ENCODE assay signal across 23 mouse cellular contexts in the genomic region with DNA sequence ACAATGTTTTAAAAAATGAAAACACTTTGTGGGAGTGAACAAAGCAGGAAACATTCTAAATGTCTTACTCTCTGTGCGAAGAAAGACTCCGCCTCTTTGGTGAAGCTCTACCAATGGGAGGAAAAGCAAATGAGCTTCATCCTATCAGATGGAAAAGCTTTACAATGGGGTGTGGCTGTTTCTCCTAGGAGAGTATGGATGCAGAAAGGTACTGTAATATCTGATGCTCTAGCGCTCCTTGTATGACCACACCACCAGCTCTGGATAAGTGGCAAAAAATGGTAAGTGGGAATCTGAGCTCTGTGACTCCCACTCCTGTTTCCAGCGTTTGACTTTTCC.
DNase-seq lines count a peak whose midpoint lies in the region; ATAC-seq and TF ChIP-seq lines count a peak whose summit lies in the region.
"Had no signal": no experiment of that assay in that cellular context is flagged by ENCODE, and none has a peak within 500 bp of the region (broad histone marks: within the 10 kb centered on the region; RNA-seq: fewer than 3 reads in every experiment).

No protein-coding gene starts in this region.

- H3K9me3 ChIP-seq in forebrain, embryonic 13.5 days (replicated peaks) = no peaks in the 10 kb centered on the region
- no peaks in the 10 kb centered on the region for H3K9me3 ChIP-seq in forebrain, embryonic 14.5 days (replicated peaks; ENCODE audit: control insufficient read depth, low read length)
- no peaks in the 10 kb centered on the region for H3K9me3 ChIP-seq in hindbrain, embryonic 15.5 days
- no peaks in the 10 kb centered on the region for H3K9me3 ChIP-seq in hindbrain, embryonic 10.5 days
- no peaks in the 10 kb centered on the region for H3K9me3 ChIP-seq in midbrain, embryonic 15.5 days
- H3K9me3 ChIP-seq in midbrain, embryonic 11.5 days (ENCODE audit: control insufficient read depth, low read length) = no peaks in the 10 kb centered on the region
- no peaks in the 10 kb centered on the region for H3K9me3 ChIP-seq in midbrain, postnatal 0 days (ENCODE audit: low read length)
- H3K9me3 ChIP-seq: embryonic facial prominence, embryonic 15.5 days; limb, embryonic 10.5 days; liver, embryonic 15.5 days; lung, embryonic 15.5 days had no signal

- no peaks in the 10 kb centered on the region for H3K27me3 ChIP-seq in forebrain, embryonic 13.5 days
- no peaks in the 10 kb centered on the region for H3K27me3 ChIP-seq in forebrain, embryonic 14.5 days (replicated peaks; ENCODE audit: control insufficient read depth, insufficient read depth, low read length)
- H3K27me3 ChIP-seq in hindbrain, embryonic 15.5 days = no peaks in the 10 kb centered on the region
- no peaks in the 10 kb centered on the region for H3K27me3 ChIP-seq in hindbrain, embryonic 10.5 days (ENCODE audit: insufficient read depth, poor library complexity, severe bottlenecking)
- no peaks in the 10 kb centered on the region for H3K27me3 ChIP-seq in midbrain, embryonic 15.5 days (replicated peaks)
- H3K27me3 ChIP-seq in midbrain, embryonic 11.5 days (ENCODE audit: control insufficient read depth, insufficient read depth, low read length) = no peaks in the 10 kb centered on the region
- H3K27me3 ChIP-seq in midbrain, postnatal 0 days (ENCODE audit: insufficient read depth, low read length) = no peaks in the 10 kb centered on the region
- H3K27me3 ChIP-seq: embryonic facial prominence, embryonic 15.5 days; liver, embryonic 15.5 days; lung, embryonic 15.5 days had no signal

- no peak overlapping the region for H3K27ac ChIP-seq in forebrain, embryonic 13.5 days
- no peak overlapping the region for H3K27ac ChIP-seq in forebrain, embryonic 14.5 days (ENCODE audit: low read depth, low read length)
- H3K27ac ChIP-seq in hindbrain, embryonic 15.5 days (replicated peaks) = peak overlapping the region; percentile 74
- H3K27ac ChIP-seq in hindbrain, embryonic 10.5 days = no peak overlapping the region
- peak overlapping the region; percentile 74 for H3K27ac ChIP-seq in midbrain, embryonic 15.5 days
- no peak overlapping the region for H3K27ac ChIP-seq in midbrain, embryonic 11.5 days (ENCODE audit: low read depth, low read length)
- H3K27ac ChIP-seq in midbrain, postnatal 0 days (ENCODE audit: low read depth, low read length) = peak overlapping the region; percentile 60; the same call in 1 of the 2 replicates
- H3K27ac ChIP-seq: embryonic facial prominence, embryonic 15.5 days; limb, embryonic 10.5 days; liver, embryonic 15.5 days; lung, embryonic 15.5 days; stomach, postnatal 0 days had no signal

- H3K36me3 ChIP-seq in forebrain, embryonic 13.5 days (ENCODE audit: poor library complexity, severe bottlenecking) = no peaks in the 10 kb centered on the region
- H3K36me3 ChIP-seq in forebrain, embryonic 14.5 days (ENCODE audit: control insufficient read depth, insufficient read depth, low read length) = no peaks in the 10 kb centered on the region
- H3K36me3 ChIP-seq in hindbrain, embryonic 15.5 days = no peaks in the 10 kb centered on the region
- no peaks in the 10 kb centered on the region for H3K36me3 ChIP-seq in hindbrain, embryonic 10.5 days
- H3K36me3 ChIP-seq in midbrain, embryonic 15.5 days (replicated peaks) = no peaks in the 10 kb centered on the region
- no peaks in the 10 kb centered on the region for H3K36me3 ChIP-seq in midbrain, embryonic 11.5 days (ENCODE audit: control insufficient read depth, insufficient read depth, low read length)
- H3K36me3 ChIP-seq in midbrain, postnatal 0 days (ENCODE audit: insufficient read depth, low read length) = no peaks in the 10 kb centered on the region
- H3K36me3 ChIP-seq: embryonic facial prominence, embryonic 15.5 days; limb, embryonic 10.5 days; liver, embryonic 15.5 days; lung, embryonic 15.5 days had no signal

- no peak for DNase-seq in forebrain, embryonic 14.5 days (ENCODE audit: low spot score)
- DNase-seq in hindbrain, embryonic 10.5 days (ENCODE audit: low spot score) = no peak
- no peak for DNase-seq in midbrain, embryonic 11.5 days (ENCODE audit: low spot score, missing footprints)
- peak; percentile 49 for DNase-seq in midbrain, postnatal 0 days (ENCODE audit: low spot score)
- DNase-seq in cerebellum, adult 8-10 months = no peak
- DNase-seq: adrenal gland, postnatal 14 days; cerebellum, adult 9-11 months; gastrocnemius, postnatal 10 days; heart, postnatal 10 days; kidney, adult 18-20 months; liver; lung, postnatal 36 days; thymus, adult 2 months; thymus, postnatal 4 days had no signal

- TF ChIP-seq CTCF in midbrain, postnatal 0 days (IDR thresholded peaks at IDR 0.05) = no peak

- WGBS in forebrain, embryonic 13.5 days = 91% methylated on average over 4 of the region's 4 CpGs
- 92% methylated on average over 4 of the region's 4 CpGs for WGBS in forebrain, embryonic 14.5 days
- WGBS in hindbrain, embryonic 15.5 days = 80% methylated on average over 4 of the region's 4 CpGs
- WGBS in hindbrain, embryonic 10.5 days = 85% methylated on average over 4 of the region's 4 CpGs
- WGBS in midbrain, embryonic 15.5 days = 82% methylated on average over 4 of the region's 4 CpGs
- WGBS in midbrain, embryonic 11.5 days = 85% methylated on average over 4 of the region's 4 CpGs
- WGBS in midbrain, postnatal 0 days = 81% methylated on average over 4 of the region's 4 CpGs

- no peaks in the 10 kb centered on the region for H3K4me1 ChIP-seq in forebrain, embryonic 13.5 days
- no peaks in the 10 kb centered on the region for H3K4me1 ChIP-seq in forebrain, embryonic 14.5 days (ENCODE audit: control insufficient read depth, insufficient read depth, low read length)
- H3K4me1 ChIP-seq in hindbrain, embryonic 15.5 days (replicated peaks) = 0 out of 2 replicates have a peak, but pooled peaks cover 10% of the 10 kb centered on the region
- H3K4me1 ChIP-seq in hindbrain, embryonic 10.5 days (replicated peaks) = no peaks in the 10 kb centered on the region
- peaks cover 12% of the 10 kb centered on the region; the same call in 1 of the 2 replicates for H3K4me1 ChIP-seq in midbrain, embryonic 15.5 days
- no peaks in the 10 kb centered on the region for H3K4me1 ChIP-seq in midbrain, embryonic 11.5 days (ENCODE audit: control insufficient read depth, insufficient read depth, low read length)
- no peaks in the 10 kb centered on the region for H3K4me1 ChIP-seq in midbrain, postnatal 0 days (ENCODE audit: insufficient read depth, low read length)
- H3K4me1 ChIP-seq: embryonic facial prominence, embryonic 15.5 days; limb, embryonic 10.5 days; liver, embryonic 15.5 days; lung, embryonic 15.5 days had no signal

- H3K9ac ChIP-seq in forebrain, embryonic 13.5 days = no peak overlapping the region
- no peak overlapping the region for H3K9ac ChIP-seq in forebrain, embryonic 14.5 days (ENCODE audit: low read length)
- H3K9ac ChIP-seq in hindbrain, embryonic 15.5 days = no peak overlapping the region
- H3K9ac ChIP-seq in midbrain, embryonic 15.5 days = no peak overlapping the region
- no peak overlapping the region for H3K9ac ChIP-seq in midbrain, embryonic 11.5 days (ENCODE audit: low read length)
- no peak overlapping the region for H3K9ac ChIP-seq in midbrain, postnatal 0 days (replicated peaks; ENCODE audit: low read length, poor library complexity, severe bottlenecking)
- H3K9ac ChIP-seq: embryonic facial prominence, embryonic 15.5 days; liver, embryonic 15.5 days; lung, embryonic 15.5 days had no signal

- H3K4me3 ChIP-seq in forebrain, embryonic 13.5 days = no peak overlapping the region
- no peak overlapping the region for H3K4me3 ChIP-seq in forebrain, embryonic 14.5 days (ENCODE audit: low read depth, low read length)
- peak overlapping the region; percentile 21 for H3K4me3 ChIP-seq in hindbrain, embryonic 15.5 days
- H3K4me3 ChIP-seq in hindbrain, embryonic 10.5 days = no peak overlapping the region
- H3K4me3 ChIP-seq in midbrain, embryonic 15.5 days = peak overlapping the region; percentile 22
- no peak overlapping the region for H3K4me3 ChIP-seq in midbrain, embryonic 11.5 days (ENCODE audit: low read depth, low read length)
- H3K4me3 ChIP-seq in midbrain, postnatal 0 days (ENCODE audit: low read depth, low read length) = peak overlapping the region; percentile 21
- H3K4me3 ChIP-seq: embryonic facial prominence, embryonic 15.5 days; limb, embryonic 10.5 days; liver, embryonic 15.5 days; lung, embryonic 15.5 days had no signal

- H3K4me2 ChIP-seq in forebrain, embryonic 13.5 days = no peak overlapping the region
- no peak overlapping the region for H3K4me2 ChIP-seq in forebrain, embryonic 14.5 days (ENCODE audit: low read length)
- peak overlapping the region; percentile 42 for H3K4me2 ChIP-seq in hindbrain, embryonic 15.5 days
- H3K4me2 ChIP-seq in midbrain, embryonic 15.5 days = peak overlapping the region; percentile 41
- H3K4me2 ChIP-seq in midbrain, embryonic 11.5 days = no peak overlapping the region
- H3K4me2 ChIP-seq in midbrain, postnatal 0 days (ENCODE audit: low read depth, low read length, poor library complexity, severe bottlenecking) = peak overlapping the region; percentile 35
- H3K4me2 ChIP-seq: embryonic facial prominence, embryonic 15.5 days; heart, embryonic 11.5 days; liver, embryonic 15.5 days; lung, embryonic 15.5 days had no signal

- ATAC-seq in forebrain, embryonic 13.5 days = 0 out of 2 replicates have a peak, but pooled peaks have one; percentile 57
- no peak for ATAC-seq in forebrain, embryonic 14.5 days
- ATAC-seq in hindbrain, embryonic 15.5 days (ENCODE audit: low FRiP score, low read depth) = peak; percentile 59; the same call in 1 of the 2 replicates
- ATAC-seq in midbrain, embryonic 15.5 days (replicated peaks) = peak; percentile 89
- no peak for ATAC-seq in midbrain, embryonic 11.5 days (ENCODE audit: low FRiP score)
- ATAC-seq in midbrain, postnatal 0 days (ENCODE audit: low FRiP score) = peak; percentile 83

Comparison
In these comparisons a context has a peak if more than half of its experiments do, and no peak if none do; other contexts are left out.
1. ATAC-seq: peak in forebrain, embryonic 13.5 days (single experiment), hindbrain, embryonic 15.5 days (single experiment), midbrain, embryonic 15.5 days (single experiment) and midbrain, postnatal 0 days (single experiment); none in forebrain, embryonic 14.5 days (single experiment) and midbrain, embryonic 11.5 days (single experiment).
2. H3K27ac ChIP-seq: peak in hindbrain, embryonic 15.5 days (single experiment), midbrain, embryonic 15.5 days (single experiment) and midbrain, postnatal 0 days (single experiment); none in forebrain, embryonic 13.5 days (single experiment), forebrain, embryonic 14.5 days (single experiment), hindbrain, embryonic 10.5 days (single experiment) and midbrain, embryonic 11.5 days (single experiment).
3. H3K4me2 ChIP-seq: peak in hindbrain, embryonic 15.5 days (single experiment), midbrain, embryonic 15.5 days (single experiment) and midbrain, postnatal 0 days (single experiment); none in forebrain, embryonic 13.5 days (single experiment), forebrain, embryonic 14.5 days (single experiment) and midbrain, embryonic 11.5 days (single experiment).
4. H3K4me3 ChIP-seq: peak in hindbrain, embryonic 15.5 days (single experiment), midbrain, embryonic 15.5 days (single experiment) and midbrain, postnatal 0 days (single experiment); none in forebrain, embryonic 13.5 days (single experiment), forebrain, embryonic 14.5 days (single experiment), hindbrain, embryonic 10.5 days (single experiment) and midbrain, embryonic 11.5 days (single experiment).